Mouse (Mus musculus) v-Abl transformed pro-B cells (cell line): Measurements from ENCODE around the gene Mpp3.

ENCODE experiments used
- in situ Hi-C, 2 experiments: fragments of 400-800 bp; cut with MboI; formaldehyde crosslinking; loops; one replicate each; pipeline ENCODE4 v1.15.1; 2025; ENCODE audit not compliant: unreplicated experiment in 2 of 2

Gene Mpp3

GRCm38 (mm10) chr11:102041350-102041949 is 13.2 kb upstream of the Mpp3 start, which contains the start of gene Cd300lg:
Cd300lg (plus strand) TSS chr11:102041509.
- in situ Hi-C loops = loop anchor here in 1 of 2 experiments (10.0 kb wide), 1 partner anchor 127 kb away; no protein-coding TSS in a partner anchor

GRCm38 (mm10) chr11:102040646-102041045 is 12.4 kb upstream of the Mpp3 start:
- in situ Hi-C loops = loop anchor here in 1 of 2 experiments (10.0 kb wide), 1 partner anchor 126 kb away; no protein-coding TSS in a partner anchor

- in situ Hi-C loops = loop anchor here in 1 of 2 experiments (10.0 kb wide), 1 partner anchor 125 kb away; no protein-coding TSS in a partner anchor
Measured at GRCm38 (mm10) chr11:102040138-102040524, 11.9 kb upstream of the Mpp3 start.

- in situ Hi-C loops = loop anchor here (5.0 to 10.0 kb wide), 3 partner anchors 42 to 125 kb away; no protein-coding TSS in a partner anchor
Measured at GRCm38 (mm10) chr11:102039487-102040137, 11.4 kb upstream of the Mpp3 start.

- in situ Hi-C loops = loop anchor here (5.0 kb wide), 2 partner anchors 40 to 45 kb away; no protein-coding TSS in a partner anchor
Measured at GRCm38 (mm10) chr11:102037789-102038188, 9.5 kb upstream of the Mpp3 start.

GRCm38 (mm10) chr11:102036336-102036735 is 8.1 kb upstream of the Mpp3 start:
- in situ Hi-C loops = loop anchor here (5.0 kb wide), 2 partner anchors 39 to 44 kb away; no protein-coding TSS in a partner anchor

GRCm38 (mm10) chr11:102035456-102035960 is 7.2 kb upstream of the Mpp3 start:
- in situ Hi-C loops = loop anchor here (5.0 kb wide), 2 partner anchors 38 to 43 kb away; no protein-coding TSS in a partner anchor

- in situ Hi-C loops = loop anchor here (5.0 kb wide), 2 partner anchors 38 to 43 kb away; no protein-coding TSS in a partner anchor
Measured at GRCm38 (mm10) chr11:102034887-102035286, 6.6 kb upstream of the Mpp3 start.

GRCm38 (mm10) chr11:102033055-102033591 is 4.9 kb upstream of the Mpp3 start:
- in situ Hi-C loops = no loop called here

- in situ Hi-C loops = no loop called here
Measured at GRCm38 (mm10) chr11:102031149-102031548, 2.9 kb upstream of the Mpp3 start.

GRCm38 (mm10) chr11:102029966-102030365 is 1.7 kb upstream of the Mpp3 start:
- in situ Hi-C loops = no loop called here

GRCm38 (mm10) chr11:102029304-102029703 is 1.0 kb upstream of the Mpp3 start:
- in situ Hi-C loops = no loop called here

GRCm38 (mm10) chr11:102027361-102028017 is 772 bp downstream of the Mpp3 start:
- in situ Hi-C loops = no loop called here

- in situ Hi-C loops = no loop called here
Measured at GRCm38 (mm10) chr11:102026694-102027360, 1.4 kb downstream of the Mpp3 start.

- in situ Hi-C loops = no loop called here
Measured at GRCm38 (mm10) chr11:102025991-102026660, 2.1 kb downstream of the Mpp3 start.

GRCm38 (mm10) chr11:102025354-102025753 is 2.9 kb downstream of the Mpp3 start:
- in situ Hi-C loops = no loop called here

- in situ Hi-C loops = no loop called here
Measured at GRCm38 (mm10) chr11:102024875-102025274, 3.4 kb downstream of the Mpp3 start.

GRCm38 (mm10) chr11:102024084-102024758 is 4.0 kb downstream of the Mpp3 start:
- in situ Hi-C loops = no loop called here

- in situ Hi-C loops = no loop called here
Measured at GRCm38 (mm10) chr11:102023406-102023805, 4.9 kb downstream of the Mpp3 start.
